Mouse (Mus musculus): ENCODE results near the gene Sell. TPM values are rescaled to one million over a fixed set of nuclear protein-coding genes. Genes with fewer than 3 reads are reported as not detected.

Sell gene
- polyA plus RNA-seq, 1 experiment from 2014 or later = 4.3 TPM

GRCm38 (mm10) chr1:164054800-164055199, 7.0 kb upstream of the Sell start:
- no peak for ATAC-seq (ENCODE audit: insufficient read depth, low FRiP score, low read depth)
- Histone ChIP-seq H3K4me1 (no peaks in the 10 kb centered on the region), H3K27me3 (replicated peaks) (no peaks in the 10 kb centered on the region), H3K4me2 (no peak overlapping the region), H3K9ac (no peak overlapping the region), H3K9me3 (no peaks in the 10 kb centered on the region), H3K4me3 (replicated peaks) (no peak overlapping the region), H3K27ac (no peak overlapping the region), H3K36me3 (no peaks in the 10 kb centered on the region)
- 41% methylated on average over 2 of the region's 2 CpGs for WGBS

- Histone ChIP-seq H3K27me3 (replicated peaks) (no peaks in the 10 kb centered on the region), H3K9me3 (no peaks in the 10 kb centered on the region), H3K9ac (no peak overlapping the region), H3K27ac (no peak overlapping the region), H3K4me1 (no peaks in the 10 kb centered on the region), H3K4me2 (no peak overlapping the region), H3K36me3 (no peaks in the 10 kb centered on the region), H3K4me3 (replicated peaks) (no peak overlapping the region)
- ATAC-seq (ENCODE audit: insufficient read depth, low FRiP score, low read depth) = no peak
- 85% methylated on average over 4 of the region's 4 CpGs for WGBS
Observed at GRCm38 (mm10) chr1:164060071-164060470, 1.7 kb upstream of the Sell start.

- no peak overlapping the region for H3K9ac ChIP-seq
- H3K36me3 ChIP-seq = no peaks in the 10 kb centered on the region
- H3K4me2 ChIP-seq = no peak overlapping the region
- no peak for ATAC-seq (ENCODE audit: insufficient read depth, low FRiP score, low read depth)
- H3K9me3 ChIP-seq = no peaks in the 10 kb centered on the region
- no peaks in the 10 kb centered on the region for H3K4me1 ChIP-seq
- no peaks in the 10 kb centered on the region for H3K27me3 ChIP-seq (replicated peaks)
- H3K4me3 ChIP-seq (replicated peaks) = no peak overlapping the region
- H3K27ac ChIP-seq = no peak overlapping the region
- 34% methylated on average over 4 of the region's 4 CpGs for WGBS
Observed at GRCm38 (mm10) chr1:164061278-164061677, 504 bp upstream of the Sell start.

GRCm38 (mm10) chr1:164062856-164063255, 1.1 kb downstream of the Sell start:
- no peaks in the 10 kb centered on the region for H3K4me1 ChIP-seq
- WGBS = 45% methylated on average over 2 of the region's 2 CpGs

GRCm38 (mm10) chr1:164063745-164064144, 2.0 kb downstream of the Sell start:
- Histone ChIP-seq H3K4me3 (replicated peaks) (no peak overlapping the region), H3K4me2 (no peak overlapping the region), H3K36me3 (no peaks in the 10 kb centered on the region), H3K27me3 (replicated peaks) (no peaks in the 10 kb centered on the region), H3K27ac (no peak overlapping the region), H3K4me1 (no peaks in the 10 kb centered on the region), H3K9me3 (no peaks in the 10 kb centered on the region), H3K9ac (no peak overlapping the region)
- no peak for ATAC-seq (ENCODE audit: insufficient read depth, low FRiP score, low read depth)
- WGBS = 30% methylated on average over 3 of the region's 3 CpGs

More at GRCm38 (mm10) chr1:164062856-164063255, 1.1 kb downstream of the Sell start:
- H3K4me3 ChIP-seq (replicated peaks) = no peak overlapping the region
- H3K27me3 ChIP-seq (replicated peaks) = no peaks in the 10 kb centered on the region
- H3K9me3 ChIP-seq = no peaks in the 10 kb centered on the region
- H3K4me2 ChIP-seq = no peak overlapping the region
- H3K36me3 ChIP-seq = no peaks in the 10 kb centered on the region
- no peak overlapping the region for H3K9ac ChIP-seq
- no peak overlapping the region for H3K27ac ChIP-seq
- no peak for ATAC-seq (ENCODE audit: insufficient read depth, low FRiP score, low read depth)

GRCm38 (mm10) chr1:164069261-164069660, 7.5 kb downstream of the Sell start:
- Histone ChIP-seq H3K27me3 (replicated peaks) (no peaks in the 10 kb centered on the region), H3K4me1 (no peaks in the 10 kb centered on the region)
- ATAC-seq (ENCODE audit: insufficient read depth, low FRiP score, low read depth) = no peak

GRCm38 (mm10) chr1:164070461-164070860, 8.7 kb downstream of the Sell start:
- no peak overlapping the region for H3K4me2 ChIP-seq
- no peaks in the 10 kb centered on the region for H3K36me3 ChIP-seq
- H3K4me3 ChIP-seq (replicated peaks) = no peak overlapping the region
- H3K27ac ChIP-seq = no peak overlapping the region
- ATAC-seq (ENCODE audit: insufficient read depth, low FRiP score, low read depth) = no peak
- H3K9ac ChIP-seq = no peak overlapping the region
- H3K9me3 ChIP-seq = no peaks in the 10 kb centered on the region
- H3K4me1 ChIP-seq = no peaks in the 10 kb centered on the region
- H3K27me3 ChIP-seq (replicated peaks) = no peaks in the 10 kb centered on the region
- WGBS = 78% methylated on average over 4 of the region's 4 CpGs

More at GRCm38 (mm10) chr1:164069261-164069660, 7.5 kb downstream of the Sell start:
- no peak overlapping the region for H3K9ac ChIP-seq
- H3K9me3 ChIP-seq = no peaks in the 10 kb centered on the region
- no peaks in the 10 kb centered on the region for H3K36me3 ChIP-seq
- H3K27ac ChIP-seq = no peak overlapping the region
- no peak overlapping the region for H3K4me2 ChIP-seq
- no peak overlapping the region for H3K4me3 ChIP-seq (replicated peaks)

GRCm38 (mm10) chr1:164071111-164071510, 9.3 kb downstream of the Sell start:
- Histone ChIP-seq H3K4me3 (replicated peaks) (no peak overlapping the region), H3K4me1 (no peaks in the 10 kb centered on the region), H3K27me3 (replicated peaks) (no peaks in the 10 kb centered on the region), H3K4me2 (no peak overlapping the region), H3K27ac (no peak overlapping the region), H3K9me3 (no peaks in the 10 kb centered on the region), H3K36me3 (no peaks in the 10 kb centered on the region), H3K9ac (no peak overlapping the region)
- ATAC-seq (ENCODE audit: insufficient read depth, low FRiP score, low read depth) = no peak
- 72% methylated on average over 7 of the region's 7 CpGs for WGBS

- H3K4me2 ChIP-seq = no peak overlapping the region
- no peak overlapping the region for H3K4me3 ChIP-seq (replicated peaks)
- no peak overlapping the region for H3K27ac ChIP-seq
- H3K27me3 ChIP-seq (replicated peaks) = no peaks in the 10 kb centered on the region
- H3K9ac ChIP-seq = no peak overlapping the region
- H3K9me3 ChIP-seq = no peaks in the 10 kb centered on the region
- no peaks in the 10 kb centered on the region for H3K4me1 ChIP-seq
- 88% methylated on average over 4 of the region's 4 CpGs for WGBS
- ATAC-seq (ENCODE audit: insufficient read depth, low FRiP score, low read depth) = no peak
- no peaks in the 10 kb centered on the region for H3K36me3 ChIP-seq
Observed at GRCm38 (mm10) chr1:164072001-164072400, 10.2 kb downstream of the Sell start.

- no peak for ATAC-seq (ENCODE audit: insufficient read depth, low FRiP score, low read depth)
- WGBS = 80% methylated on average over 9 of the region's 9 CpGs
Observed at GRCm38 (mm10) chr1:164073091-164073490, 11.3 kb downstream of the Sell start.

GRCm38 (mm10) chr1:164073803-164074202, 12.0 kb downstream of the Sell start:
- no peaks in the 10 kb centered on the region for H3K27me3 ChIP-seq (replicated peaks)
- no peaks in the 10 kb centered on the region for H3K4me1 ChIP-seq
- no peak overlapping the region for H3K4me2 ChIP-seq
- H3K9ac ChIP-seq = no peak overlapping the region
- no peaks in the 10 kb centered on the region for H3K36me3 ChIP-seq
- ATAC-seq (ENCODE audit: insufficient read depth, low FRiP score, low read depth) = no peak
- H3K27ac ChIP-seq = no peak overlapping the region
- 76% methylated on average over 7 of the region's 7 CpGs for WGBS
- H3K4me3 ChIP-seq (replicated peaks) = no peak overlapping the region
- no peaks in the 10 kb centered on the region for H3K9me3 ChIP-seq

More at GRCm38 (mm10) chr1:164073091-164073490, 11.3 kb downstream of the Sell start:
- Histone ChIP-seq H3K4me1 (no peaks in the 10 kb centered on the region), H3K9ac (no peak overlapping the region), H3K36me3 (no peaks in the 10 kb centered on the region), H3K4me3 (replicated peaks) (no peak overlapping the region), H3K27me3 (replicated peaks) (no peaks in the 10 kb centered on the region), H3K9me3 (no peaks in the 10 kb centered on the region), H3K27ac (no peak overlapping the region), H3K4me2 (no peak overlapping the region)

GRCm38 (mm10) chr1:164074606-164075140, 12.9 kb downstream of the Sell start:
- no peaks in the 10 kb centered on the region for H3K9me3 ChIP-seq
- 80% methylated on average over 2 of the region's 2 CpGs for WGBS
- no peak overlapping the region for H3K4me2 ChIP-seq
- H3K4me1 ChIP-seq = no peaks in the 10 kb centered on the region
- no peak overlapping the region for H3K9ac ChIP-seq
- H3K27ac ChIP-seq = no peak overlapping the region
- no peak overlapping the region for H3K4me3 ChIP-seq (replicated peaks)
- no peaks in the 10 kb centered on the region for H3K27me3 ChIP-seq (replicated peaks)
- no peak for ATAC-seq (ENCODE audit: insufficient read depth, low FRiP score, low read depth)
- H3K36me3 ChIP-seq = no peaks in the 10 kb centered on the region

GRCm38 (mm10) chr1:164075416-164075815, 13.6 kb downstream of the Sell start:
- Histone ChIP-seq H3K9me3 (no peaks in the 10 kb centered on the region), H3K4me2 (no peak overlapping the region), H3K4me1 (no peaks in the 10 kb centered on the region), H3K4me3 (replicated peaks) (no peak overlapping the region), H3K36me3 (no peaks in the 10 kb centered on the region), H3K9ac (no peak overlapping the region), H3K27ac (no peak overlapping the region), H3K27me3 (replicated peaks) (no peaks in the 10 kb centered on the region)
- 96% methylated on average over 1 of the region's 1 CpGs for WGBS
- no peak for ATAC-seq (ENCODE audit: insufficient read depth, low FRiP score, low read depth)

Measured in stomach, embryonic 15.5 days (tissue).